Mouse (Mus musculus) thymus, adult 2 months (tissue): ENCODE results near the gene Cutc. TPM values are rescaled to one million over a fixed set of nuclear protein-coding genes. Genes with fewer than 3 reads are reported as not detected.

Experiments used
- DNase-seq: peaks from one replicate; pipeline ENCODE4 v3.0.0; 2021
- H3K27ac ChIP-seq: fragments of 200-500 bp; 2 replicates; pipeline ENCODE4 v1.5.1; 2012; ENCODE audit warnings: low read length, control low read depth; ENCODE audit not compliant: control insufficient read depth, insufficient read depth
- H3K27me3 ChIP-seq: fragments of 200-500 bp; 2 replicates; pipeline ENCODE4 v1.6.1; 2012; ENCODE audit warnings: mild to moderate bottlenecking, low read length, moderate library complexity, mixed read lengths; ENCODE audit not compliant: control insufficient read depth, insufficient read depth
- H3K36me3 ChIP-seq: fragments of 200-500 bp; 2 replicates; pipeline ENCODE4 v1.6.1; 2012; ENCODE audit warnings: mild to moderate bottlenecking, low read length, moderate library complexity; ENCODE audit not compliant: control insufficient read depth, insufficient read depth
- H3K4me1 ChIP-seq: fragments of 200-500 bp; replicated peaks from 2 replicates; pipeline ENCODE4 v1.6.1; 2012; ENCODE audit warnings: low read length; ENCODE audit not compliant: control insufficient read depth, insufficient read depth
- H3K4me3 ChIP-seq: fragments of 200-500 bp; 2 replicates; pipeline ENCODE4 v1.5.1; 2012; ENCODE audit warnings: mild to moderate bottlenecking, low read length, control low read depth, moderate library complexity; ENCODE audit not compliant: control insufficient read depth, insufficient read depth
- CTCF ChIP-seq: fragments of 200-500 bp; IDR thresholded peaks from 2 replicates; pipeline ENCODE4 v1.5.1; 2012; ENCODE audit warnings: mild to moderate bottlenecking, control low read depth, low read length, moderate library complexity, borderline replicate concordance; ENCODE audit not compliant: control insufficient read depth, poor library complexity, insufficient read depth; ENCODE audit errors: extremely low read depth
- POLR2A ChIP-seq: fragments of 200-500 bp; IDR thresholded peaks from 2 replicates; pipeline ENCODE4 v1.6.1; 2012; ENCODE audit warnings: mild to moderate bottlenecking, low read length, control low read depth, moderate library complexity; ENCODE audit not compliant: control insufficient read depth, poor library complexity, insufficient read depth; ENCODE audit errors: extremely low read depth
- WGBS: fragments of 180-500 bp; shearing (Covaris S2); methylation state at CpG from one replicate; pipeline ENCODE4 v1.1.7; 2018; 5-methylcytosine and 5-hydroxymethylcytosine counted together
- polyA plus RNA-seq: library from polyadenylated mRNA; depleted of rRNA; stranded (reverse); fragments of >200 nt; gene quantifications from 2 replicates; pipeline ENCODE4 v1.2.3, GENCODE M21; 2012; rRNA removed

Gene Cutc
- polyA plus RNA-seq, 1 experiment = 5.4 TPM

- Histone ChIP-seq H3K4me1 (no peaks in the 10 kb centered on the region), H3K27ac (no peak overlapping the region), H3K36me3 (no peaks in the 10 kb centered on the region), H3K4me3 (no peak overlapping the region), H3K27me3 (no peaks in the 10 kb centered on the region)
- 96% methylated on average over 10 of the region's 10 CpGs for WGBS
- DNase-seq = no peak
- no peak for TF ChIP-seq CTCF
- no peak for TF ChIP-seq POLR2A
Measured at GRCm38 (mm10) chr19:43803866-43804265, 51.1 kb downstream of the Cutc start.

GRCm38 (mm10) chr19:43809331-43809730 is 56.5 kb downstream of the Cutc start:
- 57% methylated on average over 4 of the region's 4 CpGs for WGBS
- Histone ChIP-seq H3K27me3 (no peaks in the 10 kb centered on the region), H3K4me1 (no peaks in the 10 kb centered on the region), H3K27ac (no peak overlapping the region), H3K36me3 (no peaks in the 10 kb centered on the region), H3K4me3 (no peak overlapping the region)
- DNase-seq = no peak
- TF ChIP-seq CTCF (no peak), POLR2A (no peak)

- Histone ChIP-seq H3K4me1 (no peaks in the 10 kb centered on the region), H3K4me3 (no peak overlapping the region), H3K36me3 (no peaks in the 10 kb centered on the region), H3K27me3 (no peaks in the 10 kb centered on the region), H3K27ac (no peak overlapping the region)
- 95% methylated on average over 4 of the region's 4 CpGs for WGBS
- TF ChIP-seq POLR2A (no peak), CTCF (no peak)
- no peak for DNase-seq
Measured at GRCm38 (mm10) chr19:43811419-43811818, 58.6 kb downstream of the Cutc start.

GRCm38 (mm10) chr19:43813315-43813714 is 60.5 kb downstream of the Cutc start:
- H3K27ac ChIP-seq = no peak overlapping the region
- TF ChIP-seq CTCF = no peak

GRCm38 (mm10) chr19:43815661-43816414 is 63.0 kb downstream of the Cutc start:
- no peak overlapping the region for H3K4me3 ChIP-seq
- H3K4me1 ChIP-seq = no peaks in the 10 kb centered on the region
- 57% methylated on average over 14 of the region's 14 CpGs for WGBS
- H3K27me3 ChIP-seq = no peaks in the 10 kb centered on the region
- no peak overlapping the region for H3K27ac ChIP-seq
- no peaks in the 10 kb centered on the region for H3K36me3 ChIP-seq
- TF ChIP-seq POLR2A (no peak), CTCF (no peak)
- no peak for DNase-seq

More at GRCm38 (mm10) chr19:43813315-43813714, 60.5 kb downstream of the Cutc start:
- no peaks in the 10 kb centered on the region for H3K36me3 ChIP-seq
- H3K4me1 ChIP-seq = no peaks in the 10 kb centered on the region
- no peak overlapping the region for H3K4me3 ChIP-seq
- H3K27me3 ChIP-seq = no peaks in the 10 kb centered on the region
- WGBS = 92% methylated on average over 10 of the region's 10 CpGs
- no peak for DNase-seq

Other genes with a start within 250 kb of the Cutc start
- 27.8 and 41.4 TPM in 2 replicates for gene Got1, start 228.4 kb upstream of the Cutc start, polyA plus RNA-seq
- gene Nkx2-3, start 140.7 kb upstream of the Cutc start, polyA plus RNA-seq = not detected in 2 replicates
- gene Slc25a28, start 78.1 kb upstream of the Cutc start, polyA plus RNA-seq = 80.5 and 88.7 TPM in 2 replicates
- 8.8 and 10.1 TPM in 2 replicates for gene Entpd7, start 63.3 kb upstream of the Cutc start, polyA plus RNA-seq
- 17.3 and 17.4 TPM in 2 replicates for gene Cox15, start within 50 bp of the Cutc start, polyA plus RNA-seq
- gene Abcc2, start 29.2 kb downstream of the Cutc start, polyA plus RNA-seq = 0.46 and 1.1 TPM in 2 replicates
- 12.7 and 13.0 TPM in 2 replicates for gene Dnmbp, start 187.2 kb downstream of the Cutc start, polyA plus RNA-seq
- gene Cpn1, start 233.6 kb downstream of the Cutc start, polyA plus RNA-seq = 0.27 and 0.45 TPM in 2 replicates